Mouse (Mus musculus) MEL (cell line): ENCODE data around the gene Gm49355. TPM values are rescaled to one million over a fixed set of nuclear protein-coding genes. Genes with fewer than 3 reads are reported as not detected.

Experiments
- DNase-seq: peaks from one replicate; pipeline ENCODE4 v3.0.0; 2011; ENCODE audit warnings: low read depth, low spot score
- H3K27ac ChIP-seq: 2 replicates; pipeline ENCODE4 v1.5.1; 2012; ENCODE audit warnings: low read depth, mild to moderate bottlenecking, control low read depth, low read length, moderate library complexity; ENCODE audit not compliant: control insufficient read depth
- H3K27me3 ChIP-seq, 2 experiments: fragments of 150-350 bp in 1 of 2; sonication (generic) in 1 of 2; 2 replicates each; pipeline ENCODE4 v1.6.1; 2012; ENCODE audit warnings: low read length in 2 of 2, mild to moderate bottlenecking in 2 of 2, improper control_type of control experiment in 1 of 2, moderate library complexity in 1 of 2; ENCODE audit not compliant: insufficient read depth in 2 of 2, control insufficient read depth in 1 of 2
- H3K36me3 ChIP-seq, 2 experiments: 2 replicates each; pipeline ENCODE4 v1.6.1; 2012 to 2014; ENCODE audit warnings: low read length in 2 of 2, improper control_type of control experiment in 1 of 2, inconsistent platforms in 1 of 2, mild to moderate bottlenecking in 1 of 2; ENCODE audit not compliant: insufficient read depth in 2 of 2, control insufficient read depth in 1 of 2
- H3K4me1 ChIP-seq, 2 experiments: fragments of 150-350 bp in 1 of 2; sonication (generic) in 1 of 2; 2 replicates each; pipeline ENCODE4 v1.6.1; 2012; ENCODE audit warnings: low read length in 2 of 2, improper control_type of control experiment in 1 of 2, mild to moderate bottlenecking in 1 of 2; ENCODE audit not compliant: insufficient read depth in 2 of 2, control insufficient read depth in 1 of 2
- H3K4me3 ChIP-seq, 2 experiments: fragments of 150-350 bp in 1 of 2; sonication (generic) in 1 of 2; 2 replicates each; pipeline ENCODE4 v1.5.1; 2012; ENCODE audit warnings: low read depth in 2 of 2, low read length in 2 of 2, mild to moderate bottlenecking in 2 of 2, moderate library complexity in 2 of 2, control low read depth in 1 of 2, improper control_type of control experiment in 1 of 2; ENCODE audit not compliant: control insufficient read depth in 1 of 2, insufficient read depth in 1 of 2
- H3K79me2 ChIP-seq: 2 replicates; pipeline ENCODE4 v1.6.1; 2012; ENCODE audit warnings: mild to moderate bottlenecking, low read length, moderate library complexity; ENCODE audit not compliant: control insufficient read depth, poor library complexity, insufficient read depth
- H3K9ac ChIP-seq: 2 replicates; pipeline ENCODE4 v1.6.1; 2012; ENCODE audit warnings: low read depth, mild to moderate bottlenecking, control low read depth, low read length, moderate library complexity; ENCODE audit not compliant: control insufficient read depth, poor library complexity, severe bottlenecking
- H3K9me3 ChIP-seq: fragments of 150-350 bp; sonication (generic); replicated peaks from 2 replicates; pipeline ENCODE4 v1.6.1; 2012; ENCODE audit warnings: mild to moderate bottlenecking, low read length, improper control_type of control experiment, moderate library complexity; ENCODE audit not compliant: insufficient read depth
- BHLHE40 ChIP-seq: IDR thresholded peaks from 2 replicates; pipeline ENCODE4 v1.6.1; 2012; ENCODE audit warnings: low read depth, mild to moderate bottlenecking, inconsistent platforms, low read length, improper control_type of control experiment, borderline replicate concordance
- EP300 ChIP-seq, 2 experiments: IDR thresholded peaks; 2 replicates each; pipeline ENCODE4 v1.6.1; 2011; ENCODE audit warnings: improper control_type of control experiment in 2 of 2, low read length in 2 of 2, low read depth in 1 of 2, mild to moderate bottlenecking in 1 of 2
- GABPA ChIP-seq: IDR thresholded peaks from 2 replicates; pipeline ENCODE4 v1.6.1; 2012; ENCODE audit warnings: low read depth, mild to moderate bottlenecking, inconsistent platforms, low read length, improper control_type of control experiment, moderate library complexity
- MAZ ChIP-seq: IDR thresholded peaks from 2 replicates; pipeline ENCODE4 v1.6.1; 2012; ENCODE audit warnings: low read depth, mild to moderate bottlenecking, inconsistent platforms, low read length, improper control_type of control experiment
- MEF2A ChIP-seq: IDR thresholded peaks from 2 replicates; pipeline ENCODE4 v1.6.1; 2014; ENCODE audit warnings: low read depth, mild to moderate bottlenecking, inconsistent platforms, low read length, improper control_type of control experiment; ENCODE audit not compliant: poor library complexity, insufficient replicate concordance, severe bottlenecking; ENCODE audit errors: extremely low read depth
- NRF1 ChIP-seq: IDR thresholded peaks from 2 replicates; pipeline ENCODE4 v1.6.1; 2014; ENCODE audit warnings: low read depth, mild to moderate bottlenecking, inconsistent platforms, low read length, improper control_type of control experiment, moderate library complexity; ENCODE audit not compliant: poor library complexity, insufficient read depth, severe bottlenecking
- SMC3 ChIP-seq: IDR thresholded peaks from 2 replicates; pipeline ENCODE4 v1.6.1; 2011; ENCODE audit warnings: low read depth, low read length, improper control_type of control experiment
- TAL1 ChIP-seq: IDR thresholded peaks from 2 replicates; pipeline ENCODE4 v1.6.1; 2012; ENCODE audit warnings: mild to moderate bottlenecking, inconsistent platforms, low read length, moderate library complexity, mixed read lengths
- UBTF ChIP-seq: IDR thresholded peaks from 2 replicates; pipeline ENCODE4 v1.6.1; 2012; ENCODE audit warnings: low read depth, mild to moderate bottlenecking, inconsistent platforms, low read length, improper control_type of control experiment, moderate library complexity, borderline replicate concordance; ENCODE audit not compliant: insufficient read depth
- ZNF384 ChIP-seq: IDR thresholded peaks from 2 replicates; pipeline ENCODE4 v1.6.1; 2012; ENCODE audit warnings: low read depth, mild to moderate bottlenecking, inconsistent platforms, low read length, improper control_type of control experiment
- polyA plus RNA-seq, 2 experiments: library from polyadenylated mRNA; stranded (reverse) in 1 of 2; unstranded in 1 of 2; fragments of >175 nt in 1 of 2; fragments of >200 nt in 1 of 2; gene quantifications; 2 replicates each; pipeline versions ENCODE4 v1.2.1 to v1.2.4; 2012; ENCODE audit warnings: low replicate concordance in 2 of 2, low read depth in 1 of 2; ENCODE audit not compliant: insufficient read length in 2 of 2, insufficient read depth in 1 of 2, missing spikeins in 1 of 2
- total RNA-seq: library from RNA; depleted of rRNA; stranded (reverse); fragments of 300-350 nt; gene quantifications from 2 replicates; pipeline ENCODE4 v1.2.3, GENCODE M21; 2012; rRNA removed

Gm49355 gene
- total and polyA plus RNA-seq, 3 experiments, result 0.08 to 0.17 TPM; not detected in 1

DNA sequence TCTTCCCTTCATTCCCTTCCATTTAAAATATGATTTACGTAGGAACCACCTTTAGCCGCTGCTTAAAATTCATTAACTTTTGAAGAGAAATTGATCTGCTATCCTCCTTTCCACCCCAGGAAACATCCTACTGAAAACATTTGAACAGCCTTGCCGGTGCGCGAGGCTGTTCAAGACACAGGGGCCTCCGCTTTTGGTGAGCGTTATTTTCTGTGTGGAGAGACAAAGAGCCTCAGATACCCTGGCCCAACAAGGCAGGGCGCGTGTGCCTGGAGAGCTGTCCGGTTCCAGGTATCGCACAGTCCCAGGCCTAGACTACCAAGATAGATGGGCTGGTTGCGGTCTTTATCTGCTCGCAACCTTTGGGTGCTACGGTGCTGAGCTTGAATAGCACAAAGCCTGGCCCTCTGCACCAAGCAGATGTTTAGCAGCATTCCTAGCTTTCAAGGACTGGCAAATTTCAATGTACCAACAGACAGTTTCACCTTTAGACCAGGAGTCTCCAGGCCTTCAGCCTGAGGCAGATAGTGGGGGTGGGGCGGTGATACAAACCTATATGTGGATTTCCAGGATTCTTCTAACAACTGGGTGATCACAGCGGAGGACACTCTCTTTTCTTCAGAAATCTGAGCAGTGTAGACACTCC lies 66.6 kb downstream of the Gm49355 start:
- TF ChIP-seq MEF2A (no peak), NRF1 (no peak), GABPA (no peak), MAZ (no peak), EP300 (IDR thresholded peaks at IDR 0.05; ENCODE audit: low read depth in 1 of 2, low read length in 2 of 2) (no peak), BHLHE40 (no peak), TAL1 (no peak), ZNF384 (no peak), SMC3 (no peak), UBTF (no peak)
- no peak overlapping the region for H3K27ac ChIP-seq
- H3K79me2 ChIP-seq, result no peaks in the 10 kb centered on the region
- no peaks in the 10 kb centered on the region for H3K36me3 ChIP-seq
- H3K9me3 ChIP-seq, result no peaks in the 10 kb centered on the region
- H3K4me3 ChIP-seq, result no peak overlapping the region
- no peaks in the 10 kb centered on the region for H3K27me3 ChIP-seq
- H3K4me1 ChIP-seq, result no peaks in the 10 kb centered on the region
- no peak overlapping the region for H3K9ac ChIP-seq
- no peak for DNase-seq

Other genes with a start within 250 kb of the Gm49355 start
- gene 3830406C13Rik, start 197 bp downstream of the Gm49355 start, total RNA-seq, result 3.9 and 6.6 TPM in 2 replicates
- 10 to 100 TPM in 1 of 2 experiments, not detected in 1; 11.0 TPM for gene 3830406C13Rik, start 197 bp downstream of the Gm49355 start, polyA plus RNA-seq
- gene Fezf2, start 64.2 kb downstream of the Gm49355 start, total RNA-seq, result not detected in 2 replicates
- not detected for gene Fezf2, start 64.2 kb downstream of the Gm49355 start, polyA plus RNA-seq